Comparison of ENCODE assay signal across 8 mouse cellular contexts in the genomic region with DNA sequence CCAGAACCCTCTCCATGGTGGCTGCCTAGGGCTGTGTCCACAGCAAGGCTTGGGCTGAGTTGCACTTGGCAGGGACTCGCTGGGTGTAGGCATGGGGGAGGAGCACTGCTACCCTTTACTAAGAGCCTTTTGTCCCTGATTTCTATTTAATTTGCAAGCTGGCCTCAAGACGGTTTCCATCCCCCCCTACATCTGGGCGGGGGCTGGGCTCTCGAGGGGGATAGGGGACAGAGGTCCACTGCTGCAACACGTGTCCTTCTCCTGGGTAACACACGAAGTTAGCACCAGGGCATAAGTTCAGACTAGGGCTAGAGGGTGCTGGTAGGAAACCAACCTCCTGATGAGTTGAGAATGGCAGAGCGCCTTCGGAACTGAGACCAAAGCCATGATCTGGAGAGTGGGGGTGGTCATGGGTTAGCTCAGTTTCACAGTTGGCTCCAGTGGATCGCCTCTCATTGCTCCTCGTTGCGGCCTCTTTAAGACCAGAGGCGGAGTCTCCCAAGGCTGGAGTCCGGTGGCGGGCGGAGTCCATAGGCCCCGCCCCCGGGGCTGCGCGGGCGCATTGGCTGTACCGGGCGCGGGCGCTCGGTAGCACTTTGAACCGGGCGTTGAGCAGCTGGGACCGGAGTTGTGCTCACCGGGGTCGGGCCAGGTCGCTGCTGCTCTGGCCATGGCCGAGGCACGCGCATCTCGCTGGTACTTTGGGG. TPM values are rescaled to one million over a fixed set of nuclear protein-coding genes. Genes with fewer than 3 reads are reported as not detected.
DNase-seq lines count a peak whose midpoint lies in the region; ATAC-seq lines count a peak whose summit lies in the region.

Gene Slc25a10, plus strand, starts transcription at position 524 of the 707 bp plus-strand sequence.

- peak; percentile 95 for DNase-seq in adrenal gland, postnatal 10 days
- peak; percentile 90 for DNase-seq in embryo, embryonic 9.5 days (ENCODE audit: extremely low spot score)
- DNase-seq in gastrocnemius, postnatal 4 days (ENCODE audit: low spot score in 2 of 2): peak; percentile 76 to 90
- peak; percentile 85 to 89 for DNase-seq in left cerebral cortex, postnatal 14 days (ENCODE audit: low spot score in 2 of 2)
- peak; percentile 88 for DNase-seq in right cerebral cortex, postnatal 25 days
- peak; percentile 88 to 90 for DNase-seq in urinary bladder, postnatal 36 days (ENCODE audit: low spot score in 2 of 2)

- peak; percentile 91 for ATAC-seq in intestine, embryonic 15.5 days
- ATAC-seq in megakaryocyte-erythroid progenitor cell, adult 5-6 weeks (replicated peaks; ENCODE audit: low FRiP score, low TSS enrichment, poor library complexity, severe bottlenecking): peak; percentile 54

- intact Hi-C loops in left cerebral cortex, postnatal 14 days (cut with DNase I): no loop called here

- H3K36me3 ChIP-seq in intestine, embryonic 15.5 days: peaks cover 20% of the 10 kb centered on the region

- peak within 1 kb of the TSS; percentile 89 for H3K27ac ChIP-seq in intestine, embryonic 15.5 days

- WGBS in intestine, embryonic 15.5 days: under 1% methylated on average over 35 of the region's 35 CpGs

- peak within 1 kb of the TSS; percentile 78 for H3K9ac ChIP-seq in intestine, embryonic 15.5 days

- peak within 1 kb of the TSS; percentile 90 for H3K4me3 ChIP-seq in intestine, embryonic 15.5 days (replicated peaks)

- no peaks in the 10 kb centered on the region for H3K9me3 ChIP-seq in intestine, embryonic 15.5 days

- H3K27me3 ChIP-seq in intestine, embryonic 15.5 days (replicated peaks): no peaks in the 10 kb centered on the region

- H3K4me1 ChIP-seq in intestine, embryonic 15.5 days (replicated peaks): peaks cover 32% of the 10 kb centered on the region

- peak within 1 kb of the TSS; percentile 92 for H3K4me2 ChIP-seq in intestine, embryonic 15.5 days (replicated peaks)

RNA-seq across cellular contexts. Expression of gene Slc25a10, which starts in this region (rescaled TPM):
- total RNA-seq in adrenal gland, postnatal 10 days (2021): 10 to 100 TPM; 58.5 to 60.9 TPM
- total RNA-seq in gastrocnemius, postnatal 4 days (2021): 10 to 100 TPM; 19.6 to 20.0 TPM
- 79.1 and 90.1 TPM in 2 replicates for polyA plus RNA-seq in intestine, embryonic 15.5 days (2015; fragmentation: Nextera tagmentation; extraction: Ambion mirVana)
- 10 to 100 TPM; 19.2 to 22.3 TPM for total RNA-seq in left cerebral cortex, postnatal 14 days (2021)
- total RNA-seq in megakaryocyte-erythroid progenitor cell, adult 5-6 weeks (2014; fragmentation: Nextera tagmentation): 16.9 and 27.2 TPM in 2 replicates
- total RNA-seq in megakaryocyte-erythroid progenitor cell, adult 5-6 weeks (2017): 17.6 and 18.8 TPM in 2 replicates

Comparison
In these comparisons a context has a peak if more than half of its experiments do, and no peak if none do; other contexts are left out.
1. Peak in every context shown above with its lines: DNase-seq, ATAC-seq, H3K4me3 ChIP-seq and H3K27ac ChIP-seq.